Mouse (Mus musculus) brain, embryonic 14.5 days (tissue): Measurements from ENCODE around the gene Klhl3. TPM values are rescaled to one million over a fixed set of nuclear protein-coding genes. Genes with fewer than 3 reads are reported as not detected.

ENCODE experiments used
- DNase-seq: peaks from one replicate; pipeline ENCODE4 v3.0.0-alpha.2; 2011; ENCODE audit warnings: low read depth
- CTCF ChIP-seq: fragments of 200-500 bp; IDR thresholded peaks from 2 replicates; pipeline ENCODE4 v1.5.1; 2012; ENCODE audit warnings: inconsistent platforms, mild to moderate bottlenecking, moderate library complexity, borderline replicate concordance; ENCODE audit not compliant: insufficient read depth, insufficient read length; ENCODE audit errors: extremely low read depth
- POLR2A ChIP-seq: fragments of 200-500 bp; IDR thresholded peaks from 2 replicates; pipeline ENCODE4 v1.6.1; 2012; ENCODE audit warnings: mild to moderate bottlenecking, inconsistent platforms, borderline replicate concordance; ENCODE audit not compliant: poor library complexity, insufficient read depth, insufficient read length, severe bottlenecking; ENCODE audit errors: extremely low read depth
- polyA plus RNA-seq: library from polyadenylated mRNA; depleted of rRNA; stranded (reverse); fragments of >200 nt; gene quantifications from 2 replicates; pipeline ENCODE4 v1.2.3, GENCODE M21; 2012

Klhl3 gene
- polyA plus RNA-seq, 1 experiment, result 10.9 TPM

DNA sequence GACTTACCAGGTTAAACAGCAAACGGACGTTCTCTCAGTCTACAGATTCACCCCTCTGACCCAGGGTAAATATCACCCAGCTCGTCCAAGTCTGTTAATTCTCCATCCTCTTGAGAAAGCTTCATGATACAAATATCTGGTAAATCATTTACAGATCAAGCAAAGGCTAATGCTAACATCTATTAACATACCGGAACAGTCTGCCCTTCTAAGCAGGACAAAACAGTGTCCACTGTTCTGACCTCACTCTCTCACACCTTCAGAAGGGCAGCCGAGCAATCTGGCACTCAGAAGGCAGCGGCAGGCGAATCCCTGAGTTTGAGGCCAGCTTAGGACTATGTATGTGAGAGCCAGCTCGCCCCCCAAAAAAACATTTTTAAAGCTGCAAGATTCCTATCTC, 10.0 kb upstream of the Klhl3 start:
- no peak for DNase-seq
- TF ChIP-seq POLR2A, result no peak
- TF ChIP-seq CTCF, result no peak

DNA sequence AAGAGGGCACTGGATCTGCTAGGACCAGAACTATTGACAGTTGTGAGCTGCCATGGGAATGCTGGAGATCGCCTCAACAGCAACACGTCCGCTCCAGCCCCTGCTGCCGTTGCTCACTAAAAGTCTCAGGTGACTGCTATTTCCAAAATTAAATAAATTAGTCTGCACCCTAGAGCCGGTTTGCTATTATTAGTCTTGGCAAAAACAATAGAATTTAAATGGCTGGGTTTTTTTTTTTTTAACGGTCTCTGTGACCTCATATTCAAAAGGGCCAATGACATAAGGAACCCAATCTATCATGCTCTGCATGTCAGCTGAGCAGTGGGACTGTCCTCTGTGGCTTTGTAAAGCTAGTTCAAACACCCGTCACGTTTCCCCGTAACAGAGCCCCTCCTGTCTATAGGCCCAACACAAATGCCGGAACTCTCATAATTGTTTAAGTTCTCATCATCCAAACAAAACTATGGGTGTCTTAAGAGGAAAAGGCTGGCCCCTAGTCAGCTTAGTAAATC, 9.4 kb upstream of the Klhl3 start:
- TF ChIP-seq CTCF (no peak), POLR2A (no peak)
- no peak for DNase-seq

- peak; percentile 61; the same call in 1 of the 2 replicates for TF ChIP-seq CTCF
- TF ChIP-seq POLR2A, result no peak
- DNase-seq, result no peak
Measured at GRCm38 (mm10) chr13:58117318-58118017, 4.1 kb upstream of the Klhl3 start.

GRCm38 (mm10) chr13:58116801-58117200, 3.4 kb upstream of the Klhl3 start:
- no peak for DNase-seq
- TF ChIP-seq POLR2A, result no peak
- no peak for TF ChIP-seq CTCF

DNA sequence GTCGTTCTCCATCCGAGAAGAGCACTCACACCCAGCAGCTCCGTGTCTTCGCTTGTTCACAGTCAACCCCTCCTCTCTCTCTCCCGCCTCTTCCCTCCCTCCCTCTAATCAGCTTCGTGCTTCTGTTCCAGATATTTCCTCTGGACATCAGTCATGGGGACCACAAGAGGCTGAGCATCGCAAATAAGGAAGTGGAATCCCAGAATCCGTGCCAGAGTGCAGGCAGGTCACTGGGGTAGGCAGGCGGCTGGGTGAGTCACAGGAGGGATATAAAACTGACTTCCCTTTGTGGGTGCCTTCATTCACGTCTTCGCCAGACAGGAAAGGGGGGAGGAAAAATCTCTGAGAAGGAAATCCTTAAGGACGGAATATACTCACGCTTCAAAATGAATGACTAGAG, 1.8 kb upstream of the Klhl3 start:
- DNase-seq, result no peak
- TF ChIP-seq POLR2A, result no peak
- no peak for TF ChIP-seq CTCF

DNA sequence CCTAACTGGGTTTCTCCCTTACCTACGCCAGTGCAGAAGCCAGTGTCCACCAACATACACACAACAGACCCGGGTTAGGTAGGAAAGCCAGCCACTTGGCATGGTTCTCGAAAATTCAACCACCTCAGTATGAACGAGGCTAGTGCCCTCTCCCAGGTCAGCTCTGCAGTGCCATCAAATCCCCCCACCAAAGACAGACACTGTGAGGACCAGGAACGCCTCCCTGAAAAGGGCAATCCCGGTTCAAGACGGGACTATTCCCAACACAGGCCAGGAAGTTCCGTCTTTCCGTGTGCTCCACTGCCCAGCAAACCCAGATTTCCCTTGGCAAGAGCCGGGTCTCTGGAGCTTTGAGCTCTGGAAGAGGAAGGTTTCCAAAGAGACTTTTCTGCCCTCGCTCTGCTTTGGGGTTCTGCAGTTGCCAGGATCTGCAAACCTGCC, 771 bp downstream of the Klhl3 start:
- TF ChIP-seq CTCF (no peak), POLR2A (no peak)
- DNase-seq, result no peak

- TF ChIP-seq CTCF (no peak), POLR2A (no peak)
- DNase-seq, result no peak
Measured at GRCm38 (mm10) chr13:58112191-58112590, 1.2 kb downstream of the Klhl3 start.

DNA sequence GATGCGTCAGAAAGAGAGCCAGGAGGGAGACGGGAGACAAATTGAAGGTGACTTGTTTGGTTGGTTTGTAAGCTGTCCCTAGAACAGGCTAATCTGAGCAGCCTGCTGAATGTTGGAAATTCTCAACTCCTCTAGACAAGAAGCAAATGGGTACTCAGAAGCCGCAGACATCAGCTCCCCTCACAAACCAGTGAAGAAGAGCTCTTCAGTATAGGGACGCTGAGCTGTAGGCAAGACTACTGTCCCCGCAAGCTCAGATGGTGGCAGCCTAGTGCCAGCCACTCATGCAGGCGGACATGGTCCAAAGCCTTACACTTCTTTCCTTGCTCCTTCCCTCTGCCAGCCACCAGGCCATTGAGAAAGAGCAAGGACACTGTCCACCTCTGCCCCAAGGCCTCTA, 2.1 kb downstream of the Klhl3 start:
- DNase-seq, result no peak
- TF ChIP-seq POLR2A (no peak), CTCF (no peak)

DNA sequence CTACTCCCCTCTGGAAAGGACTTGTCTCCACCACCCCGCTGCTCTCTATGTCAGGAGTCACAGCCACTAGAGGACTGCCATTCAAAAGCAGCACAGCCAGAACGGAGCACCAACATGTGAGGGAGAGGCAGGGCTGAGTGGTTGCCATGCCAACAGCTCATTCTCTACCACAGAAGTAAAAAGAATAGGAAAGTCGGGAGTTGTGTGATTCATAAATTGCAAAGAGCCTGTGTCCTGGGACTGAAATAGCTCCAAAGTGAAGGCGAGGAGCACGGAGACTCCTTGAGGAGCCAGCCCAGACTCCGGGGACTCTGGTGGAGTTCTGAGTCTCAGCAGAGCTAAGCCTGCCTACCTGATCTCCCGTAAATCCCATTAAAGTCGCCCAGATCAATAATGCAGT, 22.7 kb downstream of the Klhl3 start:
- TF ChIP-seq CTCF (no peak), POLR2A (no peak)
- DNase-seq, result peak; percentile 92

- no peak for DNase-seq
- TF ChIP-seq CTCF (no peak), POLR2A (no peak)
Measured at GRCm38 (mm10) chr13:58084396-58084795, 29.0 kb downstream of the Klhl3 start.

DNA sequence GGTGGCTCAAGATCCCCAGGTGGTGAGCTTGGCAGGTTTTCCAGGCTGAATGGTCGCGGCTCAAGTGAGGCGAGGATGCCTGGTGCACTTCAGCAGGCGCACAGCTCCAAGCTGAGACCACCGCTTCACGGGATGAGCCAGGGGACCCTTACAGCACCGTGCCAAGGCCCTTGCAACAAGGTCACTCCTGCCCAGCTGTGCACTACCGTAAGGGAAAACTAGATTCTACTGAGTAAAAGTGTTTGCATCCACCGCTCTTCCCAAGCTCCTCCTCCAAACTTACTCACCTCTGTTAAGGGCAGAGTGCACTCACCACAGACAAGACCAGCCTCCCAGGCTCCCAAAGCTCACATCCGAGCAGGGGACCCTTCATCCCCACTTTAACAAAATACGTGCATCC, 29.9 kb downstream of the Klhl3 start:
- DNase-seq, result no peak
- TF ChIP-seq POLR2A (no peak), CTCF (no peak)

GRCm38 (mm10) chr13:58083048-58083447, 30.3 kb downstream of the Klhl3 start:
- TF ChIP-seq CTCF, result no peak
- no peak for TF ChIP-seq POLR2A
- no peak for DNase-seq

GRCm38 (mm10) chr13:58078361-58078760, 35.0 kb downstream of the Klhl3 start:
- TF ChIP-seq CTCF (no peak), POLR2A (no peak)
- DNase-seq, result no peak

- TF ChIP-seq POLR2A, result no peak
- no peak for TF ChIP-seq CTCF
- no peak for DNase-seq
Measured at GRCm38 (mm10) chr13:58074881-58075280, 38.5 kb downstream of the Klhl3 start.
